Mouse (Mus musculus): ENCODE results near the gene Scnn1a.
"Not testable (repeated sequence)": the region's sequence is repeated elsewhere in the genome, so short reads cannot be mapped to it uniquely, and the experiment has no call there.

Scnn1a gene

DNA sequence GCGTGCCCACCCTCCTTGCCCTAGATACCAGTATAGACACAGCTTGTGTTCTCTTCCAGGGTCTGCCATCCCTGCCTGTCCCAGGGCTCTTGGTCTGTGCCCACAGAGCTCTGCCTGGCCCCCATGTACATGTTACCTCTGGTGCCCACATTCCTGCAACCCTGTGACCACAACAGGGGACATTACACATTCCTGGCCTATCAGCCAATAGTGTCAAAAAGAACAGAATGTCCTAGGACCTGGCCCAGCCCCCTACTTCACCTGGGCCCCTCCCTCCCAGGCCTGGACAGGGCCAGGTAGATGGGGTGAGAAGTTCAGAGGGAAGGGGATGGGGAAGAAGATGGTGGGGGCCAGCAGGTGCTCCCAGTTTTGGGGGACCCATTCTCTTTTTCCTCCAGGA, at the start of gene Scnn1a:
Scnn1a (plus strand) TSS at position 337 of the 400 bp plus-strand sequence.
- no peak for DNase-seq (ENCODE audit: low spot score in 2 of 2)

GRCm38 (mm10) chr6:125271455-125272227, 48.8 kb upstream of the Scnn1a start:
- DNase-seq (ENCODE audit: low spot score in 2 of 2): peak; percentile 86 to 92

GRCm38 (mm10) chr6:125272228-125272785, 48.2 kb upstream of the Scnn1a start:
- no peak for DNase-seq (ENCODE audit: low spot score in 2 of 2)

DNA sequence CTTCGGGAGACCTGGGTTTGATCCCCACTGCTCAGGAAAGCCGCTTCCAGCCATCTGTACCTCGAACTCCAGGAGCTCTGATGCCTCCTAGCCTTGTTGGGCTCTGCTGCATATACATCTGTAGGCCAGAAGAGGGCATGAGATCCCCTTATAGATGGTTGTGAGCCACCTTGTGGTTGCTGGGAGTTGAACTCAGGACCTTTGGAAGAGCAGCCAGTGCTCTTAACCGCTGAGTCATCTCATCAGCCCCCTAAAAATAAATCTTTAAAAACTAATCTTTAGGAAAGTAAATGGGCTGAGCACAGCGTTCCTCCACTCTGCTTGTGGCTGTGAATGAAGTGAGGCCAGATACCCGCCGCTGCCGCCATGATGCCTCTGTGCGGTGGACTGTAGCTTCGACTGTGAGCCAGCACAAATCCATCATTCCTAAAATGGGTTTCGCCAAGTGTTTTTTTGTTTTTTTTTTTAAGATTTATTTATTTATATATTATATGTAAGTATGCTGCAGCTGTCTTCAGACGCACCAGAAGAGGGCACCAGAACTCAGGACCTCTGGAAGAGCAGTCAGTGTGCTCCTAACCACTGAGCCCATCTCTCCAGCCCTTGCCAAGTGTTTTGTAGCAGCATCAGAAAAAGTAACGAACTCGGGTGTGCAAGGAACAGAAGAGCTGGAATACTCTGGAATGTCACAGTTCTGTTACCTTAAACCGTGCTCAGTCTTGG, 45.5 kb upstream of the Scnn1a start:
- DNase-seq (ENCODE audit: low spot score in 2 of 2): peak in 1 of 2 experiments; percentile 12

GRCm38 (mm10) chr6:125279729-125280128, 40.7 kb upstream of the Scnn1a start:
- no peak for DNase-seq (ENCODE audit: low spot score in 2 of 2)

DNA sequence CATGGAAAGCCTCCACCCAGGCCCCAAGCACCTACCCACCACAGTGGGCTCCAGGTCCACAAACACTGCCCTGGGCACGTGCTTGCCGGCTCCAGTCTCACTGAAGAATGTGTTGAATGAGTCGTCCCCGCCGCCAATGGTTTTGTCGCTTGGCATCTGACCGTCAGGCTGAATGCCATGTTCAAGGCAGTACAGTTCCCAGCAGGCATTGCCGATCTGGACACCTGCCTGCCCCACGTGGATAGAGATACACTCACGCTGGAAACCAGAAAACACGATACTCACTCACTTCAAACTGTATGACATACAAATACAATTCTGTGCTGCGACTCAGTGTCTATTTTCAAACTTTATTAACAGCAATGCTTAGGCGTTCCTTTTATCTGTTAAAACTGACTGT, 37.7 kb upstream of the Scnn1a start:
- DNase-seq (ENCODE audit: low spot score in 2 of 2): not testable (repeated sequence)

DNA sequence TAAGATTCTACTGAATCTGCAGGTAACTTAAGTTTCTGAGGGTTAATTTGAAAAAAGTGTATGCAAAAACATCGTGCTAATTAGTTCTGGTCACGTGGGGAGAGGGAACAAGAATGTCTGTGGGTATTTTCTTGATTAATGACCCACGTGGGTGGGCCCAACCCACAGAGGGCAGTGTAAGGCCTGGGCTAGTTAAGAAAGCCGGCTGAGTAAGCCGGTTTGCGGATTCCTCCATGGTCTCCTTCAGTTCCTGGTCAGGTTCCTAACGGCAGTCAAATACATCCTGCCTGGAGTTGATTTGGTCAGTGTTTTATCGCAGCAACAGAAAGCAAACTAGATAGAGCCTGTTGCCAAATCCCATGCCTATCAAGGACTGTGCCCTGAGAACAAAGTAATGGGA, 36.2 kb upstream of the Scnn1a start:
- no peak for DNase-seq (ENCODE audit: low spot score in 2 of 2)

GRCm38 (mm10) chr6:125284751-125285150, 35.7 kb upstream of the Scnn1a start:
- no peak for DNase-seq (ENCODE audit: low spot score in 2 of 2)

GRCm38 (mm10) chr6:125285890-125286289, 34.6 kb upstream of the Scnn1a start, which contains the start of gene Tuba3a:
Tuba3a (minus strand) TSS chr6:125286042.
- DNase-seq (ENCODE audit: low spot score in 2 of 2): no peak

DNA sequence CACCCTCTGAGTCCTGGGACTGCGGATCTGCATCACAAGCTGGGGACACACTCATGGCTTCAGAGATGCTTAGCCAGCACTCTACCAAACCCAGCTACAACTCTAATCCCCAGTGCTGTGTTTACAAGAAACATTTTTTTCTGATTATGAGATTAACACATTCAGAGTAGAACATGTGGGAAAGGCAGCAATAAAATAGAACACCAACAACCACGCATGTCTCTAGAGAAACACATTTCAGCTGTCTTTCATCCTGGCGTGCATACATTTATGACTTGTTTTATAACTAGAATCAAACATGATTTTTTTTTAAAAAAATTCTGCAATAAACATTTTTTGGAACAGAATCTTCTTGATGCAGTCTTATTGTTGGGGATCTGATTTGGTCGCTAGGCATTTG, 33.5 kb upstream of the Scnn1a start:
- no peak for DNase-seq (ENCODE audit: low spot score in 2 of 2)

- no peak for DNase-seq (ENCODE audit: low spot score in 2 of 2)
Measured at GRCm38 (mm10) chr6:125288730-125289129, 31.7 kb upstream of the Scnn1a start.

DNA sequence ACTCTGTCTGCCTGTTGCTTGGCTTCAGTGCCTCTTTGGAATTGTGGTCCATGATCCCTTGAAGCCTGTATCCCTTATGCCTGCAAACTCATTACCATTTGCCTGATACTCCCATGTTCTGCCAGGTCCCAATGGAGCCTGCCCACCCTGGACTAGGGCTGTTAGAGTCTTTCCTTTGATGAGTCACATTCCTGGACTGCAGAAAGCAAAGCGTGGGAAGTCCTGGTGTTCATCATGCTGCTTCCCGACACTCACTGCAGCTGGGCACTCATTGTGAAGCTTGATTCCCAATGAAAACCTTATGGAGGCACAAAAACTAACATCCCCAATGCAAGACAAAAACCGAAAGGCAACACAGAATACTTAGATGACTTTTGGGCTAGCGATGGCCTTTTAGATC, 29.1 kb upstream of the Scnn1a start:
- no peak for DNase-seq (ENCODE audit: low spot score in 2 of 2)

- no peak for DNase-seq (ENCODE audit: low spot score in 2 of 2)
Measured at GRCm38 (mm10) chr6:125292256-125292655, 28.2 kb upstream of the Scnn1a start.

DNA sequence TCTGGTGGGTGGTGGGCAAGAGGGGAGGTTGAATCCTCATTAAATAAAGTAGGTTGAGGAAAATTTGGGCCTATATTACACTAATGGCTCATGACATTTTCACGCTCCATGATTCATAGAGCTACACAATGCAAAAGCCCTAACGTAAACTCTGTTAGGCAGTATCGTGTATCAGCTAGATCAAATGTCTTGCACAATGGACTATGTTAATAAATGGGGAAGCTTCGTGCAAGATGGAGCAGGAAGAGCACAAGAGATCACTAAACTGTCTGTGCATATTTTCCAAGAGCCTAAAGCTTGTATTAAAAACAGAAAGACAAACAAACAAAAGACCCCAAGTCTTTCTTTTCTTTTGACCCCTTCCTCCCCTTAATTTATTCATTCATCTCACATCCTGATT, 26.4 kb upstream of the Scnn1a start:
- no peak for DNase-seq (ENCODE audit: low spot score in 2 of 2)

DNA sequence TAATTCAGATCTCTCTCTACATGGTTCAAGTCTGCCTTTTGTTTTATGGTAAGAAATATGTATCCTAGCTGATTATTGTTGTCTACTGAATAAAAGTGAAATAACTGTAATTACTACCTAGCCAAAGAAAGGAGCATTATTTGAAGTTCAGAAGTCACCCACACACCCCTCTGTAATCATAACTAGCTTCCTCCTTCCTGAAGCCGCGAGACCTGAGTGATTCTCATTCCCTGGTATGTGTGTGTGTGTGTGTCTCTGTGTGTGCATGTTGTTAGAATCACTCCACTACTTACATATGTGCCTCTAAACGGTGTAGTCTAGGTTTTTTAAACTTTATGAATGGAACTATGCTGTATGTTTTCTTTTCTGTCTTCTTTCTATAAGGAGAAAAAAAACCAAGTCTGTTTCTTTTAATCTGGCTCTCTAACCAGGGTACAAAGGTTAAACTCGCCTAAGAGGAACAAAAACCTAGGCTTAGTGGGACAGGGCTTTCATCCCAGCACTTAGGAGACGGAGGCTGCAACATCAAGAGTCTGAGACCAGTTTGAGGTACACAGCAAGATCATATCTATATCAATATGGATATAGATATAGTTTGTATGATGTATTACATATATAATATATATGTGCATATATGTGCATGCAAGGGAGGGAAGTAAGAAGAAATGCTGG, 23.2 kb upstream of the Scnn1a start:
- DNase-seq (ENCODE audit: low spot score in 2 of 2): no peak

DNA sequence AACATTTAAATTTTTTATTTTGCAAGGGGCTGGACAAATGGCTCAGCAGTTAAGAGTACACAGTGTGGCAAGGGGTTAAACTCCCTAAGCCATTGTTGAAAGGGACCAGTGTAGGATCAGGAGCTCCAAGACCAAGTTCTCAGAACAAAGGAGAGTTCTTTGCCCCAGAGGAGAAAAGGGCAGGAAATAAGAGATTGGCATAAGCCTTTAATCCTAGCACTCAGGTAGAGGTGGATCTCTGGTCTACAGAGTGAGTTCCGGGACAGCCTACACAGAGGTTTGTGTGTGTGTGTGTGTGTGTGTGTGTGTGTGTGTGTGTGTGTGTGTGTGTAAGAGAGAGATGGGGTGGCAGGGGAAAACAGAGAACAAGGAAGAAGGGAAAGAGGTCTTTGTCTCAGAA, 19.5 kb upstream of the Scnn1a start:
- DNase-seq (ENCODE audit: low spot score in 2 of 2): no peak

GRCm38 (mm10) chr6:125302231-125302982, 18.1 kb upstream of the Scnn1a start:
- no peak for DNase-seq (ENCODE audit: low spot score in 2 of 2)

DNA sequence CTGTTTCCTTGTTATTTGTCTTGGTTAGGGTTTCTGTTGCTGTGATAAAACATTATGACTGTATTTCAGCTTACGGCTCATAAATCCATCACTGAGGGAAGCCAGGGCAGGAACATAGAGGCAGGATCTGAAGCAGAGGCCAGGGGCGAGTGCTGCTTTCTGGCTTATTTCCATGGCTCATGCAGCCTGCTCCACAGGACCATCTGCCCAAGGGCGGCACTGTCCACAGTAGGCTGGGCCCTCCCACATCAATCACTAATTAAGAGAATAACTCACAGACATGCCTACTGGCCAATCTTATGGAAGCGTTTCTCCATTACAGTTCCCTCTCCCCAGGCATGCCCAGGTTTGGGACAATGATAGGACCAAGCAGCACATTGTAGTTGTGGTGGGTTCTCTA, 17.2 kb upstream of the Scnn1a start:
- DNase-seq (ENCODE audit: low spot score in 2 of 2): no peak

- not testable (repeated sequence) for DNase-seq (ENCODE audit: low spot score in 2 of 2)
Measured at GRCm38 (mm10) chr6:125304408-125304807, 16.1 kb upstream of the Scnn1a start.

DNA sequence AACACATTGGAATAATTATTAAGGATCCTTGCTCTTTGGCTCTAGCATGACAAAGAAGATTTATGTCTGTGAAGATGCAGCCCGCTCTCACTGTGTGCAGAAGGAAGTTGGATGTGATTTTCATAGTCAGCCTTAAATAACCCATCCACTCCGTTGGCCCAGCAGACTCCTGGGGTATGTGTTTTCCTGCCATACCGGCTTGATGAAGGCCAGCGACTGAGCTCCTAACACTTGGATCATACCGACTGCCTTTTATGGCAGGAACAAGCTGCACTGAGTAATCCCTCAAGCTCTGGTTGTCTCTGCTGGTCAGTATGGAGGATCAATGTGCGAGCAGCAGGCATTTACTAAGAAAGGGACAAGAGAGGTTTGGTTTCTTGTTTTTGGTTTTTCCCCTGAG, 15.0 kb upstream of the Scnn1a start:
- DNase-seq (ENCODE audit: low spot score in 2 of 2): no peak

- DNase-seq (ENCODE audit: low spot score in 2 of 2): no peak
Measured at GRCm38 (mm10) chr6:125307091-125307490, 13.4 kb upstream of the Scnn1a start.

GRCm38 (mm10) chr6:125308921-125309320, 11.5 kb upstream of the Scnn1a start:
- DNase-seq (ENCODE audit: low spot score in 2 of 2): no peak
